Mouse (Mus musculus): ENCODE results near the gene Psmd14.

- TF ChIP-seq CTCF (IDR thresholded peaks at IDR 0.05; ENCODE audit: control insufficient read depth, insufficient read depth, insufficient replicate concordance, low read depth, low read length), result no peak
- no peak for TF ChIP-seq POLR2A (IDR thresholded peaks at IDR 0.05; ENCODE audit: control insufficient read depth, low read depth, low read length)
These were observed 1.0 kb downstream of the Psmd14 start for GRCm38 (mm10) chr2:61712526-61712925.
